Mouse (Mus musculus): ENCODE measurements around the gene Tmco4. TPM values are rescaled to one million over a fixed set of nuclear protein-coding genes. Genes with fewer than 3 reads are reported as not detected.

The Tmco4 gene
- polyA plus RNA-seq, 1 experiment from 2014 or later, result 0.90 TPM

DNA sequence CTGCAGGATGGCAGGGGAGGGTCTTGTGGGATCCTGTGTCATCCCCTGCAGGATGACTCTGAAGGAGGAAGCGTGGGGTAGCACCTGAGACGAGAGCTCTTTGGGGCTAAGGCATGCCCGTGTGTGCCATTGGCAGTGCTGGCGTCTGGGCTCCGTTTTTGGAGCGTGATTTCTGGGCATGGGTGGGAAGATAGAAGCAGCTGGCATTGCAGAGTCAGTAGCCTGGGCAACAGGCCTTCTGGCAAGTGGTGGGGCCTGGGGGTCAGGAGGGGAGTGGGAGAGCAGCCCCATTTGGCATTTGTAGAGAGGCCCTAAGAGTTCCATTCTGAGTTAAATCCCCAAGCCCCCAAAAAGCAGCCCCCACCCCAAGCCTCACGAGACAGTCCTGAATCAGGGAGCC, 80.1 kb downstream of the Tmco4 start:
- Histone ChIP-seq H3K4me3 (ENCODE audit: low read depth, low read length) (no peak overlapping the region), H3K9ac (ENCODE audit: low read length) (no peak overlapping the region), H3K9me3 (ENCODE audit: control insufficient read depth, low read length) (no peaks in the 10 kb centered on the region), H3K27me3 (ENCODE audit: control insufficient read depth, insufficient read depth, low read length) (no peaks in the 10 kb centered on the region), H3K4me2 (no peak overlapping the region), H3K27ac (ENCODE audit: low read depth, low read length) (no peak overlapping the region), H3K36me3 (ENCODE audit: control insufficient read depth, insufficient read depth, low read length) (no peaks in the 10 kb centered on the region), H3K4me1 (ENCODE audit: control insufficient read depth, insufficient read depth, low read length) (no peaks in the 10 kb centered on the region)
- ATAC-seq (ENCODE audit: low FRiP score) (no peak), DNase-seq (ENCODE audit: low spot score, missing footprints) (peak; percentile 65)
- 84% methylated on average over 7 of the region's 7 CpGs for WGBS

DNA sequence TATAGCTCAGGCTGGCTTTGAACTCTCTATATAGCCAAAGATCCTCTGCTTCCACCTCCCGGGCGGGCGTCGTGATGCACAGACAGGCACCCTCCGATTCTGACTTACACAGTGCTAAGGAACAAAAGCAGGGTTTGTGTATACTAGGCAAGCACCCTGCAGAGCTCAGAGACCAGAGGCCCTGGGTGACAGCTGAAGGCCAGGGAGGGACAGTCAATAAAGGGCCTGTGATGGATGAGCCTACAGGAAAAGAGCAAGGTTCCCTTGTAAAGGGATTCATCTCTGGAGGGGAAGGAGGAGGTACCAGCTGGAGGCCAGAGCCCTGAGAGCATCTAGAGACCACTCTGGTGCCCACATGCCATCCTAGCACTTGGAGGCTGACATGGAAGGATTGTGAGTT, 80.7 kb downstream of the Tmco4 start:
- Histone ChIP-seq H3K4me3 (ENCODE audit: low read depth, low read length) (no peak overlapping the region), H3K27me3 (ENCODE audit: control insufficient read depth, insufficient read depth, low read length) (no peaks in the 10 kb centered on the region), H3K36me3 (ENCODE audit: control insufficient read depth, insufficient read depth, low read length) (no peaks in the 10 kb centered on the region), H3K27ac (ENCODE audit: low read depth, low read length) (no peak overlapping the region), H3K9ac (ENCODE audit: low read length) (no peak overlapping the region), H3K9me3 (ENCODE audit: control insufficient read depth, low read length) (no peaks in the 10 kb centered on the region), H3K4me1 (ENCODE audit: control insufficient read depth, insufficient read depth, low read length) (no peaks in the 10 kb centered on the region), H3K4me2 (no peak overlapping the region)
- no peak for DNase-seq (ENCODE audit: low spot score, missing footprints)
- no peak for ATAC-seq (ENCODE audit: low FRiP score)
- WGBS, result 44% methylated on average over 5 of the region's 5 CpGs

DNA sequence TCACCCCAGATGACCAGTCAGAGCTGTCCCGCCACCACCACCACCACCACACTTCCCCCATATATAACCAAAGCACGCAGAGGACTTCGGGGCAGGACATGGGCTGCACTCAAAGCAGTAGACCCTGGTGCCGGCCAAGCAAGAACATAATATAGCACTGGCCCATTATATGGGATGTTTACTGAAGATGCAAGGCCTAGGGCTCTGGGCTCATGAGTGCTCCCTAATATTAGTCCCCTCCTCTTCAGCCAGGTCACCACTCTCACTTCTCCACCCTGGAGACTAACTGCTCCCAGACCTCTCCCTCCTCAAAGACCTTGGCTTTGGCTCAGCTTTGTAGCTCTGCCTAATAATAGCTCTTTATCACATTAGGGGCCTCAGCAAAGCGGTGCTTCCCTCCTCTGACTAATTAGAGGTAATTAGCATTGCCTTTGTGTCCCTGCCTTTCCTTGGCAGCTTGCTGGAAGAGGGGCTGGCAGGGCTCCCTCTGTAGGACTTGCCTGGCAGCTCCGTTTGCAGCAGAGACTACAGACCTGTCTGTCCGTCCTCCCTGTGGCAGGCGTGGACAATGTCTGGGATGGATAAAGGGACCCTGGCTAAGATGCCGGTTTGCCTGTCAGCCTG, 81.7 kb downstream of the Tmco4 start:
- Histone ChIP-seq H3K36me3 (ENCODE audit: control insufficient read depth, insufficient read depth, low read length) (no peaks in the 10 kb centered on the region), H3K9me3 (ENCODE audit: control insufficient read depth, low read length) (no peaks in the 10 kb centered on the region), H3K4me3 (ENCODE audit: low read depth, low read length) (no peak overlapping the region), H3K4me2 (no peak overlapping the region), H3K4me1 (ENCODE audit: control insufficient read depth, insufficient read depth, low read length) (no peaks in the 10 kb centered on the region), H3K9ac (ENCODE audit: low read length) (no peak overlapping the region), H3K27ac (ENCODE audit: low read depth, low read length) (no peak overlapping the region), H3K27me3 (ENCODE audit: control insufficient read depth, insufficient read depth, low read length) (no peaks in the 10 kb centered on the region)
- ATAC-seq (ENCODE audit: low FRiP score) (no peak), DNase-seq (ENCODE audit: low spot score, missing footprints) (peak; percentile 39)
- WGBS, result 54% methylated on average over 9 of the region's 9 CpGs

DNA sequence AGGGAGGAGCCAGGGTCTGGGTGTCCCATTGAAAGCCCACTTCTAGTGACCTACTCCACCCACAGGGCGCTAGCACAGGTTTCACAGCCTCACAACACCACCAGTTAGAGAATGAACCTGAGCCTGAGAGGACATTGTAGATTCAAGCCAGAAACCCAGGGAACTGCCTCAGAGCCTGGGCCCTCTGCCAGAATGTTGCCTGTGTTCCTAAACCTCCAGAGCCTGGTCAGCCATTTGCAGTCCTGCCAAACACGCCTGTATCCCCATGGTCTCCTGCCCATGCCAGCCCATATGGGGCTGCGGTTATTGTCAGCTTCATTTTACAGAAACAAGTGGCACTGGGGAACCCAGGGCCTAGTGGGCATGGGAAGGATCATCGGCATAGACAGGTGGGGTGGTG, 82.6 kb downstream of the Tmco4 start:
- Histone ChIP-seq H3K36me3 (ENCODE audit: control insufficient read depth, insufficient read depth, low read length) (no peaks in the 10 kb centered on the region), H3K9ac (ENCODE audit: low read length) (no peak overlapping the region), H3K27ac (ENCODE audit: low read depth, low read length) (no peak overlapping the region), H3K4me3 (ENCODE audit: low read depth, low read length) (no peak overlapping the region), H3K27me3 (ENCODE audit: control insufficient read depth, insufficient read depth, low read length) (no peaks in the 10 kb centered on the region), H3K4me2 (no peak overlapping the region), H3K4me1 (ENCODE audit: control insufficient read depth, insufficient read depth, low read length) (no peaks in the 10 kb centered on the region), H3K9me3 (ENCODE audit: control insufficient read depth, low read length) (no peaks in the 10 kb centered on the region)
- no peak for DNase-seq (ENCODE audit: low spot score, missing footprints)
- no peak for ATAC-seq (ENCODE audit: low FRiP score)
- 88% methylated on average over 4 of the region's 4 CpGs for WGBS

DNA sequence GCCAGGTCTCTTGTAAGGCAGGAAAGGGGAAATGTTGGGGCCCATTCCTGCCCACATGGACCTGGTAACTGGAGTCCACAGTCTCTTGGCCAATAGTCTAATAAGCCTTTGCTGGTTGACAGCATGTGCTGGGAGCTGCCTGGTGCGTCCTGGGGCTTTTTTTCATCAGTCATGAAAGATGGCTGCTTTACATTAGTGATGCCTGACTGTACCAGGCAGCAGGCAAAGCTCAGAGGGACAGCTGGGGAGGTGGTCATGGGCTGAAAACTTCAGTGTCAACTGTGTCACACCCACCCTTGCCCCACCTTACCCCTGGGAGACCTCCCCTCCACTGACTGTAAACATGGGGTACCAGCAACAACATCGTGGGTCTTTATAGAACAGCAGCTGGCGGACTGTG, 83.1 kb downstream of the Tmco4 start:
- Histone ChIP-seq H3K27me3 (ENCODE audit: control insufficient read depth, insufficient read depth, low read length) (no peaks in the 10 kb centered on the region), H3K27ac (ENCODE audit: low read depth, low read length) (no peak overlapping the region), H3K36me3 (ENCODE audit: control insufficient read depth, insufficient read depth, low read length) (no peaks in the 10 kb centered on the region), H3K9ac (ENCODE audit: low read length) (no peak overlapping the region), H3K4me2 (no peak overlapping the region), H3K4me1 (ENCODE audit: control insufficient read depth, insufficient read depth, low read length) (no peaks in the 10 kb centered on the region), H3K4me3 (ENCODE audit: low read depth, low read length) (no peak overlapping the region), H3K9me3 (ENCODE audit: control insufficient read depth, low read length) (no peaks in the 10 kb centered on the region)
- ATAC-seq (ENCODE audit: low FRiP score), result no peak
- DNase-seq (ENCODE audit: low spot score, missing footprints), result peak; percentile 47
- 73% methylated on average over 3 of the region's 3 CpGs for WGBS

DNA sequence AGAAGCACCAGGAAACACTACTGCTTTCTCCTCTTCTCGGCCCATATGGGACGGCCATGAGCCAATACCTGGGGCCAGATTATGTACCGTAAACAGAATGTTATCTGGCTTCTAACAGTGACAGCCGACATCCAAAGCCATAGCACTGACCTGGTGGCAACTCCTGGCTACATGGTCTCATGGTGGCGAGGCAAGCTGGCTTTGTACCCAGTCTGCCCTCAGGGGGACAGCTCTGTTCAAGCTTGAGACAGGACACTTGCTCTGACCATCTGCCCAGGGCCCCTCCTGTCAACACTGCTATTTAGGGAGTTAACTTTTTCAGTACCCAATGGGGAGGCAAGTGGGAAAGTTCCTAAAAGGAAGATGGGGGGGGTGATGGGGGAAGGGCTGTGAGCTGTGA, 84.6 kb downstream of the Tmco4 start:
- H3K9ac ChIP-seq (ENCODE audit: low read length), result no peak overlapping the region
- H3K27ac ChIP-seq (ENCODE audit: low read depth, low read length), result no peak overlapping the region
- no peaks in the 10 kb centered on the region for H3K27me3 ChIP-seq (ENCODE audit: control insufficient read depth, insufficient read depth, low read length)
- H3K36me3 ChIP-seq (ENCODE audit: control insufficient read depth, insufficient read depth, low read length), result no peaks in the 10 kb centered on the region
- no peaks in the 10 kb centered on the region for H3K4me1 ChIP-seq (ENCODE audit: control insufficient read depth, insufficient read depth, low read length)
- no peaks in the 10 kb centered on the region for H3K9me3 ChIP-seq (ENCODE audit: control insufficient read depth, low read length)
- WGBS, result 85% methylated on average over 5 of the region's 5 CpGs
- no peak overlapping the region for H3K4me2 ChIP-seq
- ATAC-seq (ENCODE audit: low FRiP score) (no peak), DNase-seq (ENCODE audit: low spot score, missing footprints) (peak; percentile 21)
- H3K4me3 ChIP-seq (ENCODE audit: low read depth, low read length), result no peak overlapping the region

DNA sequence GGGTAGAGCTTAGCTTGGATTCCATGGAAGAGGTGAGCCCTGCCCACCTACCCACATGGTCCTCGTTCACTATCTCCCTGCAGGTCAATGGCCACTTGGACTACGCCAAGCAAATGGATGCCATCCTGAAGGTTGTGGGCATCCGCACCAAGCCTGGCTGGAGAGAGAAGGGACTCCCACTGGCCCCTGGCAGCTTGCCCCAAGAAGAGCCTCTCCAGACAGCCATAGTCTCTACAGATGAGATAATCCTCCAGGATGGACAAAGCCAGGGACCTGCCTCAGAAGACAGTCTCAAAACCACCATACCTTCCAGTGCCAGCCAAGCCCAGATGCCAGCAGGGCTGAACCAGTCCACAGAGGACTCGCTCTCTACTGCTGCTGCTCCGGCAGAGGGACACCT, 85.3 kb downstream of the Tmco4 start:
- Histone ChIP-seq H3K4me3 (ENCODE audit: low read depth, low read length) (no peak overlapping the region), H3K4me2 (no peak overlapping the region), H3K9ac (ENCODE audit: low read length) (no peak overlapping the region), H3K4me1 (ENCODE audit: control insufficient read depth, insufficient read depth, low read length) (no peaks in the 10 kb centered on the region), H3K36me3 (ENCODE audit: control insufficient read depth, insufficient read depth, low read length) (no peaks in the 10 kb centered on the region), H3K9me3 (ENCODE audit: control insufficient read depth, low read length) (no peaks in the 10 kb centered on the region), H3K27ac (ENCODE audit: low read depth, low read length) (no peak overlapping the region), H3K27me3 (ENCODE audit: control insufficient read depth, insufficient read depth, low read length) (no peaks in the 10 kb centered on the region)
- DNase-seq (ENCODE audit: low spot score, missing footprints) (no peak), ATAC-seq (ENCODE audit: low FRiP score) (no peak)
- WGBS, result 87% methylated on average over 5 of the region's 5 CpGs

DNA sequence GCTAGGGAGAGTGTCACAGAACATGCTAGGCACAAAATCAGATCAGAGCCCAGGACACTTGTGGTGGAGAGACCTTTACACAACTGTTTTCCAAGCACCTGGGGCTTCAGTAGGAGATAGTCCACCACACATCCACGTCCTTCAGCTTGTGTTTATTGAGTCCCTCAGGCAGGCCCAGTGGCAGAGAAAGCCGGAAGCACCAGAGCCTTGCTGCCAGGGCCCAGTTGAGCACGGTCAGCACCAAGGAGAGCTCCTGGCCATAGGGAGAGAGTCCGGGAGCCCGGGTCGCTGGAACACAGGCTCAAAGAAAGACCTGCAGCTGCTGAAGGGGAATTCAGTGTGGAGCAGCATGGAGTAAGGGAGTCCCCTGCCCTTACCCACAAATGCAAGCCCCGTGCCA, 86.9 kb downstream of the Tmco4 start:
- Histone ChIP-seq H3K4me3 (ENCODE audit: low read depth, low read length) (no peak overlapping the region), H3K36me3 (ENCODE audit: control insufficient read depth, insufficient read depth, low read length) (no peaks in the 10 kb centered on the region), H3K9ac (ENCODE audit: low read length) (no peak overlapping the region), H3K27me3 (ENCODE audit: control insufficient read depth, insufficient read depth, low read length) (no peaks in the 10 kb centered on the region; the same call in 1 of the 2 replicates), H3K4me1 (ENCODE audit: control insufficient read depth, insufficient read depth, low read length) (no peaks in the 10 kb centered on the region), H3K9me3 (ENCODE audit: control insufficient read depth, low read length) (no peaks in the 10 kb centered on the region), H3K27ac (ENCODE audit: low read depth, low read length) (no peak overlapping the region), H3K4me2 (no peak overlapping the region)
- no peak for ATAC-seq (ENCODE audit: low FRiP score)
- peak; percentile 66 for DNase-seq (ENCODE audit: low spot score, missing footprints)
- 9% methylated on average over 7 of the region's 7 CpGs for WGBS

DNA sequence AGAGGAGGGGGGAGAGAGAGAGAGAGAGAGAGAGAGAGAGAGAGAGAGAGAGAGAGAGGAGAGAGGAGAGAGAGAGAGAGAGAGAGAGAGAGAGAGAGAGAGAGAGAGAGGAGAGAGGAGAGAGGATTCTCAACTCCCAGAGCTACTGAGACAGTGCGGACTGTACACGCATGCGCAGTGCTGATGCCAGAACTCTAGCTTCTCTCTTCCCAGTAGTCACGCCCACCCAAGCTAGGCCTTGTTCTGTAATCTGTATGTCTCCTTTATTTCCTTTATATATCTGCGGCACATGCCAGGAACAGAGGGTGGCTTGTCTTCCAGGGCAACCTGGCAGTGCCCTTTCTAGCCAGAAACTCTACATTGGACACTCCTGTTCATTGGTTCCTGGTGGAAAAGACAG, 92.1 kb downstream of the Tmco4 start:
- Histone ChIP-seq H3K27ac (ENCODE audit: low read depth, low read length) (no peak overlapping the region), H3K4me2 (no peak overlapping the region), H3K9ac (ENCODE audit: low read length) (no peak overlapping the region), H3K4me3 (ENCODE audit: low read depth, low read length) (no peak overlapping the region), H3K4me1 (ENCODE audit: control insufficient read depth, insufficient read depth, low read length) (no peaks in the 10 kb centered on the region), H3K27me3 (ENCODE audit: control insufficient read depth, insufficient read depth, low read length) (no peaks in the 10 kb centered on the region; the same call in 1 of the 2 replicates), H3K9me3 (ENCODE audit: control insufficient read depth, low read length) (no peaks in the 10 kb centered on the region), H3K36me3 (ENCODE audit: control insufficient read depth, insufficient read depth, low read length) (no peaks in the 10 kb centered on the region)
- DNase-seq (ENCODE audit: low spot score, missing footprints) (no peak), ATAC-seq (ENCODE audit: low FRiP score) (no peak)
- 92% methylated on average over 5 of the region's 5 CpGs for WGBS

All from midbrain, embryonic 11.5 days (tissue).